Mouse (Mus musculus): ENCODE data around the gene Loxl1. TPM values are rescaled to one million over a fixed set of nuclear protein-coding genes. Genes with fewer than 3 reads are reported as not detected.

Gene Loxl1
- polyA plus RNA-seq, 1 experiment from 2014 or later = 2.8 TPM

DNA sequence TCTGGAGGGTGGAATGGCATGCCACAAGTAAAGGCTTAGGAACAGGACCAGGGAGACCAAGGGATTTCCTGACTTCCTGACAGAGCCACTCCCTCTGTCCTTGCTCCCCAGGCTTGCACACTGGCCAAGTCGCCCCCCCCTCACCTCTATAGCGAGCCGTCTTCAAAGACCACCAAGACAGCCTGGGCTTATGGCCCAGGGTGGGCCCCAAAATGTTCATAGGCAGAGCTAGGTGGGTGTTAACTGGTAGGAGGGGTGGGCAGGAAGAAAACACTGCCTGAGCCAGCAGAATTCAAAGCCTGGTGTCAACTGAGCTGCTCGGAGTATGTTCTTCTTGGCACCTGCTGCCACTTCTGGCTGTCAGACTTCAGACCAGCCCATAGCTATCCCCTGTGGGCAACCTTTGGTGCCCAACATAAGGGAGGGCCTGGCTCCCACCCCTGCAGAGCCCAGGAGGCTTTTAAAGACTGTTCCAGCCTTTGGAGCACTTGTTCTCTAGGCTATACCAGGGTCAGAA lies 15.0 kb downstream of the Loxl1 start:
- 77% methylated on average over 4 of the region's 4 CpGs for WGBS (ENCODE audit: insufficient replicate concordance)
- H3K4me1 ChIP-seq (ENCODE audit: insufficient read depth) = no peaks in the 10 kb centered on the region
- no peak for TF ChIP-seq CTCF (IDR thresholded peaks at IDR 0.05; ENCODE audit: low read depth)
- TF ChIP-seq EP300 (IDR thresholded peaks at IDR 0.05; ENCODE audit: low read depth) = no peak

DNA sequence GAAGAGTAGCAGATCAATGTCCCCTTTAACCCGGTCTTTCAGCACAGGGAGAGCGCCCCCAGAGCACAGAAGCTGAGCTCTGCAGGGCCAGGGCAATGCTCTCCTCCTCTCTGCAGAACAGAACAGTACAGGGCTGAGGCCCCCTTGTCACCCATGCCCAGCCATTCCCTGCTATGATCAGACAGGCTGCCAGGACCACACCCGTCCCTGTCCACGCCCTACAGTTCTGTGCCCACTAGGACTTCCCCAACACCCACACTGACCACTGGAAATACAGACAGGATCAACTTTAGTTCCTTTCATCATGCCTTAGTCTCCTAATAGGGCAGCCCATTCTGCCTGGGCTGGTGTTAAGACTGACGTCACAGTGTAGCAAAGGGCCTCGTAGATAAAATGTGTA lies 15.9 kb downstream of the Loxl1 start:
- H3K4me2 ChIP-seq (ENCODE audit: low read depth, low read length) = no peak overlapping the region
- 0 out of 2 replicates have a peak, but pooled peaks cover 2% of the 10 kb centered on the region for H3K27me3 ChIP-seq (ENCODE audit: insufficient read depth, low read length)
- ATAC-seq (no peak), DNase-seq (no peak)
- 65% methylated on average over 6 of the region's 6 CpGs for WGBS (ENCODE audit: insufficient replicate concordance)
- no peaks in the 10 kb centered on the region for H3K4me1 ChIP-seq (ENCODE audit: insufficient read depth)
- no peak overlapping the region for H3K4me3 ChIP-seq (ENCODE audit: low read depth, low read length)
- H3K27ac ChIP-seq (ENCODE audit: low read depth) = no peak overlapping the region
- no peaks in the 10 kb centered on the region for H3K36me3 ChIP-seq (replicated peaks; ENCODE audit: insufficient read depth, low read length)
- H3K9me3 ChIP-seq (ENCODE audit: low read length) = no peaks in the 10 kb centered on the region
- no peak overlapping the region for H3K9ac ChIP-seq (replicated peaks)
- TF ChIP-seq EP300 (IDR thresholded peaks at IDR 0.05; ENCODE audit: low read depth) (no peak), CTCF (IDR thresholded peaks at IDR 0.05; ENCODE audit: low read depth) (no peak)

More for the DNA sequence above, 15.0 kb downstream of the Loxl1 start:
- H3K27me3 ChIP-seq (ENCODE audit: insufficient read depth, low read length) = 0 out of 2 replicates have a peak, but pooled peaks cover 2% of the 10 kb centered on the region
- no peak for ATAC-seq
- H3K4me3 ChIP-seq (ENCODE audit: low read depth, low read length) = no peak overlapping the region
- H3K27ac ChIP-seq (ENCODE audit: low read depth) = no peak overlapping the region
- no peak for DNase-seq
- H3K36me3 ChIP-seq (replicated peaks; ENCODE audit: insufficient read depth, low read length) = no peaks in the 10 kb centered on the region
- no peak overlapping the region for H3K4me2 ChIP-seq (ENCODE audit: low read depth, low read length)
- H3K9ac ChIP-seq (replicated peaks) = no peak overlapping the region
- H3K9me3 ChIP-seq (ENCODE audit: low read length) = no peaks in the 10 kb centered on the region

DNA sequence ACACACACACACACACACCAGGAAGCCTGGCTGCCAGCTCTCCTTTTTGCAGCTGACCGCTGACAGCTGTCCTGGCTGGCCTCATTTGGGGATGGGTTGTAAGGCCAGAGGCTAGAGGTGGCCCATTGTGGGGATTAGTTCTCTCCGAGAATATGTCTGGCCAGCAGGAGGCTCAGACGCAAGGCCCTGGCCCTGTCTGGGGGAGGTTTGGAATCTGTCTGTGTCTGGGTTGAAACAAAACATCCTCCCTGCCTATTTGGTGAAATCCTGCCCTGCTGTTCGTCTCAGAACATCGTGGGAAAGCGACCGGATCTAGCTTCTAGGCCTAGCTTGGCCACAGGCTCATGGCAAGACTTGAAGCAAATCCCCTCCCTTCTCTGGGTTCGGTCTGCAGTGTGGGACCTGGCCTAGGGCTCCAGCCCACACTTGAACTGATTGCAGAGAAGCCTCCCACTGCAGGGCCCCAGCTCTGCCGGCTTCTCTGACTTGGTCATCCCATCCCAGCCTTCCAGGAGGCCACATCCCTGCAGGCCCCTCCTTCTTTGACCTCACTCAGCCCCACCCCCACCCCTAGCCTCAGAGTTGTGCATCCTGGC lies 17.1 kb downstream of the Loxl1 start:
- H3K4me1 ChIP-seq (ENCODE audit: insufficient read depth) = no peaks in the 10 kb centered on the region
- H3K9ac ChIP-seq (replicated peaks) = no peak overlapping the region
- TF ChIP-seq EP300 (IDR thresholded peaks at IDR 0.05; ENCODE audit: low read depth) (no peak), CTCF (IDR thresholded peaks at IDR 0.05; ENCODE audit: low read depth) (peak; percentile 17; the same call in 1 of the 2 replicates)
- H3K9me3 ChIP-seq (ENCODE audit: low read length) = no peaks in the 10 kb centered on the region
- H3K27ac ChIP-seq (ENCODE audit: low read depth) = no peak overlapping the region
- ATAC-seq = no peak
- H3K4me3 ChIP-seq (ENCODE audit: low read depth, low read length) = no peak overlapping the region
- 0 out of 2 replicates have a peak, but pooled peaks cover 2% of the 10 kb centered on the region for H3K27me3 ChIP-seq (ENCODE audit: insufficient read depth, low read length)
- no peaks in the 10 kb centered on the region for H3K36me3 ChIP-seq (replicated peaks; ENCODE audit: insufficient read depth, low read length)
- H3K4me2 ChIP-seq (ENCODE audit: low read depth, low read length) = no peak overlapping the region
- no peak for DNase-seq
- 51% methylated on average over 9 of the region's 9 CpGs for WGBS (ENCODE audit: insufficient replicate concordance)

DNA sequence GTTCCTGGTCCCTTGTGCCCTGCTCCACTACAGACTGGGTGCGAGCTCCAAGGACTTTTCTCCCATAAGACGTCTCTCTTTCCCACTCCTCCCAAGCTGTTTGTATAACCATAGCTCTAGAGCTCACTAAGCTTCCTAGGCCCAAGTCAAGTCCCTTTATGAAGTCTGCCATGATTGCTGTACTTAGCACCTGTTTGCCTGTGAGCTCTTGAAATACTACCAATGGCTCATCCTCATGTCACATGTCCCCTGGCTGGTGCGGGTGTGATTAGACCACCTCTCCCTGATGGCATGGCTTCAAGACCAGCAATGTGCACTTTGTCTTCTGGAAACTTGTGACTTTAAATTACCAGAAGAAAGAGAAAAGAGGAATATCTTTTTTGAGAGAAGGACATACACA lies 17.6 kb downstream of the Loxl1 start:
- ATAC-seq = no peak
- Histone ChIP-seq H3K4me1 (ENCODE audit: insufficient read depth) (no peaks in the 10 kb centered on the region), H3K9me3 (ENCODE audit: low read length) (no peaks in the 10 kb centered on the region), H3K4me3 (ENCODE audit: low read depth, low read length) (no peak overlapping the region), H3K36me3 (replicated peaks; ENCODE audit: insufficient read depth, low read length) (no peaks in the 10 kb centered on the region), H3K27me3 (ENCODE audit: insufficient read depth, low read length) (0 out of 2 replicates have a peak, but pooled peaks cover 2% of the 10 kb centered on the region), H3K27ac (ENCODE audit: low read depth) (no peak overlapping the region), H3K4me2 (ENCODE audit: low read depth, low read length) (no peak overlapping the region), H3K9ac (replicated peaks) (no peak overlapping the region)
- DNase-seq = no peak
- TF ChIP-seq EP300 (IDR thresholded peaks at IDR 0.05; ENCODE audit: low read depth) (no peak), CTCF (IDR thresholded peaks at IDR 0.05; ENCODE audit: low read depth) (no peak)
- WGBS (ENCODE audit: insufficient replicate concordance) = 74% methylated on average over 3 of the region's 3 CpGs

DNA sequence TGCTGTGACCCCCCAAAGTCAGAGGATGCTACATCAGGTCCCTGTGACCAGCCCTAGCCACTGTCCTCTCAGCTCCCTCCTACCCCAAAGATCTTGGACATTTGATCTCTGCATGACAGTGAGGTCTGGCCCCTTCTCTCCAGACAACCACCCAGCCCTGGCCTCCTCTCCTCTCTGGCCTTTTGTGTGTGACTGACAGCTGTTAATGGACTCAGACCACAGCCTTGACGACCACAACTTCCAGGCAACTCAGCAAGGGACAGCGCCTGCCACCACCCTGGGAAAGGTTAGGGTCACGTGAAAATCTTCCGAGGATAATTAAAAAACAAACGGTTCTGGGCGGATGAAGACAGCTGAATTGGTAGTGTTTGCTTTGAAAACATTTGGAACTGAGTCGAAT lies 18.5 kb downstream of the Loxl1 start:
- TF ChIP-seq CTCF (IDR thresholded peaks at IDR 0.05; ENCODE audit: low read depth) (no peak), EP300 (IDR thresholded peaks at IDR 0.05; ENCODE audit: low read depth) (no peak)
- DNase-seq = no peak
- 0 out of 2 replicates have a peak, but pooled peaks cover 2% of the 10 kb centered on the region for H3K27me3 ChIP-seq (ENCODE audit: insufficient read depth, low read length)
- 60% methylated on average over 7 of the region's 7 CpGs for WGBS (ENCODE audit: insufficient replicate concordance)
- no peak for ATAC-seq
- no peak overlapping the region for H3K4me3 ChIP-seq (ENCODE audit: low read depth, low read length)
- H3K27ac ChIP-seq (ENCODE audit: low read depth) = no peak overlapping the region
- H3K4me1 ChIP-seq (ENCODE audit: insufficient read depth) = no peaks in the 10 kb centered on the region
- no peaks in the 10 kb centered on the region for H3K36me3 ChIP-seq (replicated peaks; ENCODE audit: insufficient read depth, low read length)
- no peak overlapping the region for H3K4me2 ChIP-seq (ENCODE audit: low read depth, low read length)
- H3K9ac ChIP-seq (replicated peaks) = no peak overlapping the region
- H3K9me3 ChIP-seq (ENCODE audit: low read length) = no peaks in the 10 kb centered on the region

DNA sequence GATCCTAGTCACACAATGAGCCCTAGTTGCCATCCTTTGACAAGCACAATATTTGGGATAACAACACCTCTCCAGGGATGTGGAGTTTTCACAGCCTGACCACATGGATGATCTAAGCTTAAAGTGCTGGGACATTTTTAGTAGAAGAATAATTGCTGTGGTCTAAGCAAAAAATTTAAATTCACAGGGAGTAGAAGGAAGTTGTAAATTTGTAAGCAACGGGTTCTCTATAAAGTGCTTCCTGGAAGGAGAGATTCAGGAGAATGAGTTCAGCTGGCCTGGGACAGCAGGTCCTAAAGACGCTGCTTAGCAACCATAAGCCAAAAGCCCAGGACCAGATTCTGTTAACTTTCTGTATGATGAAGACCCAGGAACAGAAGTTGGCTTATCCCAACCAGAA lies 23.1 kb downstream of the Loxl1 start:
- Histone ChIP-seq H3K4me2 (ENCODE audit: low read depth, low read length) (no peak overlapping the region), H3K4me1 (ENCODE audit: insufficient read depth) (no peaks in the 10 kb centered on the region), H3K27me3 (ENCODE audit: insufficient read depth, low read length) (no peaks in the 10 kb centered on the region), H3K4me3 (ENCODE audit: low read depth, low read length) (no peak overlapping the region), H3K9ac (replicated peaks) (no peak overlapping the region), H3K36me3 (replicated peaks; ENCODE audit: insufficient read depth, low read length) (no peaks in the 10 kb centered on the region), H3K9me3 (ENCODE audit: low read length) (no peaks in the 10 kb centered on the region), H3K27ac (ENCODE audit: low read depth) (no peak overlapping the region)
- 43% methylated on average over 2 of the region's 2 CpGs for WGBS (ENCODE audit: insufficient replicate concordance)
- TF ChIP-seq EP300 (IDR thresholded peaks at IDR 0.05; ENCODE audit: low read depth) (no peak), CTCF (IDR thresholded peaks at IDR 0.05; ENCODE audit: low read depth) (no peak)
- ATAC-seq = no peak
- DNase-seq = no peak

Data from liver, postnatal 0 days (tissue).